Mouse (Mus musculus) stomach, embryonic 14.5 days (tissue): ENCODE results near the gene Zc2hc1b. TPM values are rescaled to one million over a fixed set of nuclear protein-coding genes. Genes with fewer than 3 reads are reported as not detected.

ENCODE experiments used
- ATAC-seq: fragments of 200-750 bp; cut with Nextera tagmentation; 2 replicates; pipeline ENCODE4 v1.8.0; 2017; ENCODE audit warnings: low read depth, moderate TSS enrichment; ENCODE audit not compliant: insufficient number of reproducible peaks, insufficient read depth, low FRiP score
- H3K27ac ChIP-seq: fragments of 300-500 bp; sonication (generic); 2 replicates; pipeline ENCODE4 v1.5.1; 2014; ENCODE audit warnings: mild to moderate bottlenecking, low read length, moderate library complexity, mixed read lengths
- H3K27me3 ChIP-seq: fragments of 300-500 bp; sonication (generic); 2 replicates; pipeline ENCODE4 v1.6.1; 2014; ENCODE audit warnings: low read length, control low read depth, mixed read lengths; ENCODE audit not compliant: control insufficient read depth, insufficient read depth
- H3K36me3 ChIP-seq: fragments of 300-500 bp; sonication (generic); 2 replicates; pipeline ENCODE4 v1.6.1; 2014; ENCODE audit warnings: mild to moderate bottlenecking, control low read depth, low read length, moderate library complexity, mixed read lengths; ENCODE audit not compliant: control insufficient read depth, insufficient read depth
- H3K4me1 ChIP-seq: fragments of 300-500 bp; sonication (generic); 2 replicates; pipeline ENCODE4 v1.6.1; 2014; ENCODE audit warnings: low read length, control low read depth, mixed read lengths; ENCODE audit not compliant: control insufficient read depth, insufficient read depth
- H3K4me2 ChIP-seq: fragments of 300-500 bp; sonication (generic); replicated peaks from 2 replicates; pipeline ENCODE4 v1.6.1; 2014; ENCODE audit warnings: low read depth, low read length, control low read depth
- H3K4me3 ChIP-seq: fragments of 300-500 bp; sonication (generic); 2 replicates; pipeline ENCODE4 v1.5.1; 2014; ENCODE audit warnings: low read depth, low read length, control low read depth
- H3K9ac ChIP-seq: fragments of 300-500 bp; sonication (generic); replicated peaks from 2 replicates; pipeline ENCODE4 v1.6.1; 2014; ENCODE audit warnings: low read depth, mild to moderate bottlenecking, control low read depth, low read length, moderate library complexity, mixed read lengths
- H3K9me3 ChIP-seq: fragments of 300-500 bp; sonication (generic); 2 replicates; pipeline ENCODE4 v1.6.1; 2016; ENCODE audit warnings: low read depth, low read length, control low read depth; ENCODE audit not compliant: control insufficient read depth
- WGBS: fragments of 180-500 bp; shearing (Covaris S2); extraction: QIAGEN DNeasy Blood & Tissue Kit; methylation state at CpG from one replicate; pipeline ENCODE4 v1.1.7; 2014; 5-methylcytosine and 5-hydroxymethylcytosine counted together
- polyA plus RNA-seq: library from polyadenylated mRNA; unstranded; fragments of >200 nt; fragmentation: Nextera tagmentation; extraction: Ambion mirVana; gene quantifications from 2 replicates; pipeline ENCODE4 v1.2.1, GENCODE M21; 2014

Zc2hc1b gene
- polyA plus RNA-seq, 1 experiment from 2014 or later: not detected

DNA sequence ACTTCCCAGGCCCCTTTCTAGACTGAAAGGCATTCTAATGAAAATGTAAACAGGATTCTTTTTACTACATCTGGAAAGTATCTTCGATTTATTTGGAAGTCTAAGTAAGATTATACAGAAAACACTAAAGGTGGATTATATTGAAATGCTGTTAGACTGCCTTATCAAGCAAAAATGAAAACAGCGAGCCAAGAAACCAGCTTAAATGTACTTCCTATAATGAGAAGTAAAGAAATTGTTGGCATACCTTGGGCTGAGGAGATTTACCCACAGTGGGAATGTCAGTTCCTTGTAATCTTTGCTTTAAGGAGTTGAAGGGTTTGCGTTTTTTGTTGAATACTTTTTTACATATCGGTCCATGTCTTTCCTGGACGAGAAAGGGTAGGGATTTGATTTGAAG is 9.4 kb downstream of the Zc2hc1b start:
- H3K36me3 ChIP-seq: no peaks in the 10 kb centered on the region
- ATAC-seq: no peak
- no peak overlapping the region for H3K4me2 ChIP-seq
- no peaks in the 10 kb centered on the region for H3K27me3 ChIP-seq
- peaks cover 25% of the 10 kb centered on the region for H3K4me1 ChIP-seq
- no peak overlapping the region for H3K4me3 ChIP-seq
- WGBS: 32% methylated on average over 5 of the region's 5 CpGs
- H3K9me3 ChIP-seq: peaks cover 5% of the 10 kb centered on the region; the same call in 1 of the 2 replicates
- peak overlapping the region; percentile 90 for H3K27ac ChIP-seq
- H3K9ac ChIP-seq: no peak overlapping the region

DNA sequence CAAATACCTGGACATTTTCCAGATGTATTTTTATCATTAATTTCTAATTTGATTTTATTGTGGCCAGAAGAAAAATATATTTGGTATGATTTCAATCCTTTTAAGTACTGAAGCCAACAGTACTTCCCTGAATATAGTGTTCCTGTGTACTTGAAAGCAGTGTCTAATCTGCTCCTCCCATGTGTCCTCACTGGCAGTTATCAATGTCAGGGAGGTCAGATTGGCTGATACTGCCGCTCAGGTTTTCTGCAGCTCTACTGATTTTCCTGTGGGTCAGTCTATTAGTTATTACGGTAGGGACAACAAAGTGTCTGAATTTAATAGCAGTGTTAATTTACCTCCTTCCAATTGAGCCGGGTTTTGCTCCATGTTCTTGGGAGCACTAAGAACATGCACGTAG is 15.8 kb downstream of the Zc2hc1b start:
- no peak for ATAC-seq
- peaks cover 12% of the 10 kb centered on the region; the same call in 1 of the 2 replicates for H3K9me3 ChIP-seq
- no peaks in the 10 kb centered on the region for H3K36me3 ChIP-seq
- WGBS: 57% methylated on average over 4 of the region's 4 CpGs
- H3K4me2 ChIP-seq: no peak overlapping the region
- H3K27me3 ChIP-seq: no peaks in the 10 kb centered on the region
- no peak overlapping the region for H3K4me3 ChIP-seq
- no peak overlapping the region for H3K27ac ChIP-seq
- H3K9ac ChIP-seq: no peak overlapping the region
- no peaks in the 10 kb centered on the region for H3K4me1 ChIP-seq

- no peak for ATAC-seq
- Histone ChIP-seq H3K4me1 (no peaks in the 10 kb centered on the region), H3K27ac (no peak overlapping the region), H3K9me3 (peaks cover 12% of the 10 kb centered on the region; the same call in 1 of the 2 replicates), H3K36me3 (no peaks in the 10 kb centered on the region), H3K4me3 (no peak overlapping the region), H3K27me3 (no peaks in the 10 kb centered on the region), H3K9ac (no peak overlapping the region), H3K4me2 (no peak overlapping the region)
- 90% methylated on average over 4 of the region's 4 CpGs for WGBS
Observed at GRCm38 (mm10) chr10:13160913-13161312, 16.9 kb downstream of the Zc2hc1b start.

DNA sequence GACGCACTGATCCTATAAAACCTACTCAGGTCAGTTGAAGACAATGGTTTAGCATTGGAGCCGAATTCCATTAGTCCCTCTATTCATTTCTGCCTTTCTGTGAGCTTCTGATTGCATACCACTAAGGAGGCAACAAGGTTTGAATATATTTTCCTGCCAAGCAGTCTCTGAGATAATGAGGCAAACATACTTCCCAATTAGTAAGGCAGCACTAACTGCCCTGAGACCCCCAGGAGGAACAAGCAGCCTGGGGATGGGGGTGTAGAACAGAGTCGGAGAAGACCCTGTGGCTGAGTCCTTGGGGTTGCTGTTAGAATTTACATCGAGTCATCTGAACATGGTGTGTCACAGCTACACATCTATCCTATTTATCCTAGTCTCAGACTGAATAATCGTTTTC is 22.4 kb downstream of the Zc2hc1b start:
- H3K4me3 ChIP-seq: no peak overlapping the region
- H3K4me1 ChIP-seq: peaks cover 7% of the 10 kb centered on the region; the same call in 1 of the 2 replicates
- no peak overlapping the region for H3K27ac ChIP-seq
- no peaks in the 10 kb centered on the region for H3K36me3 ChIP-seq
- 89% methylated on average over 5 of the region's 5 CpGs for WGBS
- no peak overlapping the region for H3K9ac ChIP-seq
- no peak overlapping the region for H3K4me2 ChIP-seq
- ATAC-seq: no peak
- H3K9me3 ChIP-seq: peaks cover 7% of the 10 kb centered on the region; the same call in 1 of the 2 replicates
- H3K27me3 ChIP-seq: no peaks in the 10 kb centered on the region

DNA sequence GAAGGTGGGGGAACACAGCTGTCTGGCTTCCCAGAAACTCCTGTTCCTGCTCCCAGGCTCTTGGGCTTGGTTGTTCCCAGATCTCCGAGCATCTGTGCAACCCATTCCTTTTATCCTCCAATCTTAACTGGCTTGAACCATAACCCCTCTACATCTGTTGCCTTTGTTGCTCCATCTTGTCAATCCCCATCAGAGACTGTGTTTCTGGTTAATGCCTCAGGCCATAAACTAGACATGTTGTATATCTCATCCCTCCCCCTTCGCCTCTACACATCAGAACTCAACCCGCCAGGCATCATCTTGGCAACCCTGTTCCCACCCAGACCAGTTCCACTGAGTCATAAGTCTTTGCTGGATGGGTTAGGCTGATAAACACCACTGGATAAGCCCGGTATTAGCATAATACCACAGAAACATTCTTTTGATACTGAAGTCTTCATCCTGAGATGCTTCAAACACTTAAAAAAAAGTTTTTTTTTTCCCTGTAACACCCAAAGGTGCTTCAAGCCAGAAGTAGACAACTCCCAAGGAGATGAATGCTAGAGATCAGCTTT is 24.9 kb downstream of the Zc2hc1b start:
- Histone ChIP-seq H3K27me3 (no peaks in the 10 kb centered on the region), H3K4me1 (peaks cover 7% of the 10 kb centered on the region; the same call in 1 of the 2 replicates), H3K36me3 (no peaks in the 10 kb centered on the region), H3K9ac (no peak overlapping the region), H3K4me2 (no peak overlapping the region), H3K9me3 (peaks cover 5% of the 10 kb centered on the region; the same call in 1 of the 2 replicates), H3K27ac (no peak overlapping the region), H3K4me3 (no peak overlapping the region)
- WGBS: 85% methylated on average over 4 of the region's 4 CpGs
- no peak for ATAC-seq

DNA sequence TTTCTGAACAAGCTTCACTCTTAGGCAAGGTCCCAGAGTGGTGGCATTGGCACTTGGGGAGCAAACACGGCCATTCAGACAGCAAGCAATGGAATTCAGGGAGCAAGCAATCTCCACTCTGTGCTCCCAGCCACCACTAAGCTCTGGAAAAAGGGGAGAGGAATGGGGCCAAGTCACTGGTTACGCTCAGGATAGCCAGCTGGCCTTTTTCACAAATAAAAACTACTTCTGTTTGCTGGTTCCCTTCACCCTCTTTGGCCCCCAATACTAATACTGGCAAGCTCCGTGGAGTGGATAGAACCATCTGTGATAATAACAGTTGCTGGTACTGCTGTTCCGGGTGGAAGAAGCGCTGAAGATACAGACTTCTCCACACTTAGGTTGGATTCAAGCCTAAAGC is 26.5 kb downstream of the Zc2hc1b start:
- WGBS: 58% methylated on average over 5 of the region's 5 CpGs
- H3K36me3 ChIP-seq: no peaks in the 10 kb centered on the region
- no peaks in the 10 kb centered on the region for H3K9me3 ChIP-seq
- no peaks in the 10 kb centered on the region for H3K27me3 ChIP-seq
- ATAC-seq: no peak
- no peak overlapping the region for H3K9ac ChIP-seq
- peak overlapping the region; percentile 55; the same call in 1 of the 2 replicates for H3K27ac ChIP-seq
- H3K4me1 ChIP-seq: peaks cover 7% of the 10 kb centered on the region; the same call in 1 of the 2 replicates
- no peak overlapping the region for H3K4me3 ChIP-seq
- H3K4me2 ChIP-seq: no peak overlapping the region

GRCm38 (mm10) chr10:13150435-13150834 is 27.4 kb downstream of the Zc2hc1b start:
- no peak overlapping the region for H3K27ac ChIP-seq

DNA sequence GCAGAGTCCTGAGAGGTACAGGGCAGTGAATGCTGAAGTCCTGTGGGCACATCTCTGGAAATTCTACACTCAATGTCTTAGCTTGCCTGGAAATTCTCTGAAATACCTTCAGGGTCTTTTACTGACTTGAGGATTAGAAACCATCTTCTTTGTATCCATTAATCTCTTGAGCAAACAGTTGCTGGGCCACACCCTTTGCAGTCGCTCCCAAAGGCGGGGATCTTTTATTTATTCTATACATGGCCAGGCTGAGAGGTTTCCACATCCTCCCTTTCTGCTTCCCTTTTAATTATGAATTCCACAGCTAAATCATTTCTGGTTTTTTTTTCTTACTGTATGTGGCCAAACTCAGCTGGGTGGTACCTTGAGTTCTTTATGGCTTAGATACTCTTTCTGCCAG is 37.4 kb downstream of the Zc2hc1b start:
- Histone ChIP-seq H3K4me3 (no peak overlapping the region), H3K27ac (peak overlapping the region; percentile 49; the same call in 1 of the 2 replicates), H3K4me2 (no peak overlapping the region), H3K36me3 (no peaks in the 10 kb centered on the region), H3K9ac (no peak overlapping the region), H3K4me1 (0 out of 2 replicates have a peak, but pooled peaks cover 6% of the 10 kb centered on the region), H3K27me3 (no peaks in the 10 kb centered on the region), H3K9me3 (no peaks in the 10 kb centered on the region)
- WGBS: 41% methylated on average over 2 of the region's 2 CpGs
- no peak for ATAC-seq

More at GRCm38 (mm10) chr10:13150435-13150834, 27.4 kb downstream of the Zc2hc1b start:
- H3K9ac ChIP-seq: no peak overlapping the region
- no peaks in the 10 kb centered on the region for H3K27me3 ChIP-seq
- no peak for ATAC-seq
- no peaks in the 10 kb centered on the region for H3K36me3 ChIP-seq
- WGBS: 73% methylated on average over 3 of the region's 3 CpGs
- H3K4me1 ChIP-seq: peaks cover 7% of the 10 kb centered on the region; the same call in 1 of the 2 replicates
- no peaks in the 10 kb centered on the region for H3K9me3 ChIP-seq
- H3K4me3 ChIP-seq: no peak overlapping the region
- H3K4me2 ChIP-seq: no peak overlapping the region

- Histone ChIP-seq H3K4me3 (no peak overlapping the region), H3K27me3 (no peaks in the 10 kb centered on the region), H3K36me3 (no peaks in the 10 kb centered on the region), H3K27ac (no peak overlapping the region), H3K9me3 (no peaks in the 10 kb centered on the region), H3K4me2 (no peak overlapping the region), H3K4me1 (0 out of 2 replicates have a peak, but pooled peaks cover 6% of the 10 kb centered on the region), H3K9ac (no peak overlapping the region)
- ATAC-seq: no peak
- WGBS: 94% methylated on average over 6 of the region's 6 CpGs
Observed at GRCm38 (mm10) chr10:13137906-13138305, 39.9 kb downstream of the Zc2hc1b start.
